Mouse (Mus musculus) small intestine, adult 2 months (tissue): ENCODE data around the gene Kcnh7.

Source experiments
- CTCF ChIP-seq: fragments of 200-500 bp; IDR thresholded peaks from 2 replicates; pipeline ENCODE4 v1.5.1; 2012; ENCODE audit warnings: low read depth, mild to moderate bottlenecking, control low read depth, inconsistent platforms, low read length, moderate library complexity, mixed read lengths; ENCODE audit not compliant: insufficient replicate concordance, insufficient read length; ENCODE audit errors: extremely low read depth
- POLR2A ChIP-seq: fragments of 200-500 bp; IDR thresholded peaks from 2 replicates; pipeline ENCODE4 v1.6.1; 2012; ENCODE audit warnings: low read depth, mild to moderate bottlenecking, control low read depth, inconsistent platforms, low read length, moderate library complexity

- TF ChIP-seq POLR2A (no peak), CTCF (no peak)
Measured at GRCm38 (mm10) chr2:63153701-63154100, 30.4 kb downstream of the Kcnh7 start.
